Mouse (Mus musculus) embryonic stem cell, embryonic (primary cell): ENCODE measurements around the gene Clec4g.

Experiments
- CTCF ChIA-PET, 4 experiments: fragments of 300-600 bp in 2 of 4; fragments of 350-600 bp in 2 of 4; sonication (Branson Sonifier 250); formaldehyde crosslinking; loops; one replicate each; lab custom pipeline; 2022; ENCODE audit warnings: inconsistent platforms in 2 of 4; lab: Charles Lee
- POLR2A ChIA-PET, 4 experiments: fragments of 300-600 bp in 2 of 4; fragments of 350-600 bp in 2 of 4; sonication (Branson Sonifier 250); formaldehyde crosslinking; loops; one replicate each; lab custom pipeline; 2022; ENCODE audit warnings: antibody characterized with exemption in 4 of 4, inconsistent platforms in 1 of 4; lab: Charles Lee

The Clec4g gene

GRCm38 (mm10) chr8:3685422-3685821, 35.0 kb downstream of the Clec4g start:
- CTCF ChIA-PET = interaction anchor here in 2 of 4 experiments (0.8 to 1.5 kb wide), 2 partner anchors 9 to 33 kb away, joined by 3 to 5 read pairs; partner anchors contain the start of gene Trappc5 (in 1 of the 2)
- POLR2A ChIA-PET = no interaction called here

GRCm38 (mm10) chr8:3684530-3684929, 35.9 kb downstream of the Clec4g start:
- CTCF ChIA-PET = interaction anchor here in 1 of 4 experiments (1.5 kb wide), 1 partner anchor 8 kb away, joined by 3 read pairs; the partner anchor contains the start of gene Trappc5
- POLR2A ChIA-PET = no interaction called here

DNA sequence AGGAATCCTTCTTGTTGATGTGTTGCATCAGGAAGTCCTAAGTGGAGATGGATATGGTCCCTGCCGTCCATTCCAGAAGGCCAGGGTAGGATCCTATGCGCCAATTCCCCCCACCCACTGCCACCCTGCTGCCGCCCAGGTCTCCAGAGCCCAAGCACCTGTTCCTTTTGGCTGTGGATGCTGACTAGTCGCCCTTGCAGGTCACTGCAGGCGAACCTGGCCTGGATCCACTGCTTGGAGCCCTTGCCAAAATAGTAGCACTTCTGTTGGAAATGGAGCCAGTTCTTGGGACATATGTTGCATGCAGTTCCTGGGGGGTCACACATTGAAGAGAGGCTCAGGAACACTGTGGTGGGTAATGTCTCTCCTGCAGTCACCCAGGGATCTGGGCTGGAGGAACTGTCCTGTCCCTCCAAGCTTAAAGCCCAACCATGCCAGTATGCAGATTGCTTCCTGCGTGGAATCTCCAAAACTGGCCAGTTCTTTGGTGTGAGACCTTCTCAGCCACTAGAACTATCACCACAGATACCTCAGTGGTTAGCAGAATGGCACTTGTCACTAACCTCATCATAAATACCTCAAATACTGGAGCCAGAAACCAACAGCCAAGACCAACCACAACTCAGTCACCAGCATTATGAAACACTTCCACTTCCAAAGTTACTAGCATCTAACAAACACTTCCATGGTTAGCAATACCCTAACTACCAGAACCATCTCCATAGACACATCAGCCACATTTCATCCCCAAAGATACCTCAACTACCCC, 36.9 kb downstream of the Clec4g start:
- ChIA-PET CTCF (interaction anchor here in 1 of 4 experiments (1.5 kb wide), 1 partner anchor 7 kb away, joined by 3 read pairs; the partner anchor contains the start of gene Trappc5), POLR2A (no interaction called here)

GRCm38 (mm10) chr8:3682435-3682834, 38.0 kb downstream of the Clec4g start:
- CTCF ChIA-PET = interaction anchor here in 1 of 4 experiments (1.3 kb wide), 1 partner anchor 11 kb away, joined by 3 read pairs; the partner anchor contains the start of gene Fcor

DNA sequence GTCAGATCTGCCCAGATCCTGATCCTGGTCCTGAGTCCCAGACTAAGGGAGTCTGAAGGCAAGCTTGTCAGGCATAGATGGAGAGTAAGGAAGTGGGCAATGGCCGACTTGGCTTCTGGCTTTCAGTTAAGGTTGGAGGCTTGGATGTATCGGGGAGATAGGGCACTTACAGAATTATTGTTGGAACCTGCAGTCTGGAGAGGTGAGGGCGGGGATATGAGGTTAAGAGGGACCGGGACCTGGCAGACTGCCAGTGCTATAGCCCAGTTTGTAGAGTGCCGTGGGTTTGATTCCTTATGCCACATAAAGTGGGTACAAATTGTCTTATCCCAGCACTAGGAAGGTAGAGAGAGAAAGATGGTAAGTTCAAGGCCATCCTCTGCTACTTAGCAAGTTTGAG, 40.8 kb downstream of the Clec4g start:
- ChIA-PET CTCF (no interaction called here), POLR2A (interaction anchor here in 1 of 4 experiments (0.6 to 1.0 kb wide), 4 partner anchors 23 to 274 kb away, joined by 3 read pairs; partner anchors contain the start of gene Camsap3)

More at GRCm38 (mm10) chr8:3682435-3682834, 38.0 kb downstream of the Clec4g start:
- POLR2A ChIA-PET = interaction anchor here in 1 of 4 experiments (1.4 kb wide), 1 partner anchor 62 kb away, joined by 3 read pairs; no protein-coding TSS in a partner anchor

- POLR2A ChIA-PET = interaction anchor here in 2 of 4 experiments (0.6 to 1.0 kb wide), 5 partner anchors 23 to 636 kb away, joined by 3 to 4 read pairs (median 3); partner anchors contain the start of gene Camsap3 (in 1 of the 2)
Measured at GRCm38 (mm10) chr8:3679236-3679635, 41.2 kb downstream of the Clec4g start.

GRCm38 (mm10) chr8:3678831-3679230, 41.6 kb downstream of the Clec4g start:
- ChIA-PET POLR2A (interaction anchor here in 2 of 4 experiments (0.6 to 1.1 kb wide), 5 partner anchors 22 to 636 kb away, joined by 3 to 4 read pairs (median 3); partner anchors contain the start of gene Camsap3 (in 1 of the 2)), CTCF (no interaction called here)

More at GRCm38 (mm10) chr8:3679236-3679635, 41.2 kb downstream of the Clec4g start:
- CTCF ChIA-PET = no interaction called here

DNA sequence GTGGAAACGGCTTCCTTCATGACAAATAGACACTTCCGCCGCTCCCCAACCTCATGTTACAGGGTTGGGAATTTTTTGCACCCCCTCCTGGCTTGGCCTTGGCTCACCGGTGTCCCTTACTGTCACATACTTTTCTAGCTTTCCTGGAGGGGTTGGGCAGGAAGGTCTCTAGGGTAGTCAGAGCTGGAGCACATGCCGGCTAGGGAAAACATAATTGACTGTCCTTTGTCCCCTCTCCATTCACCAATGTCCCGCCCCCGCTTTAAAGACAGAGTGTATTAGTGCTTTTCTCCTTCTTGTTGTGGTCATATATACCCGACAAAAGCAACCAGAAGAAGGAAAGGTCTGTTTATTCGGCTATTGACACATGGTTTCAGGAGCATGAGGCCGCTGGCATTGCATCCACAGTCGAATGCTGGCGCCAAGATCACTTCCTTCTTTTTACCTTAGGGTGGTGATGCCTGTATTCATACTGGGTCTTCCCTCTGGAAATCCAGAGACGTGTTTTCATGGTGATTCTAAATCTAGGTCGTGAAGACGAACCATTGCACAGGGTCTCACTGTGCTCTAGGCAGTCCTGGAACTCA, 43.4 kb downstream of the Clec4g start:
- CTCF ChIA-PET = interaction anchor here in 3 of 4 experiments (0.7 to 2.2 kb wide), 11 partner anchors 10 to 398 kb away, joined by 3 to 16 read pairs (median 4); partner anchors contain the start of genes Insr (in 1 of the 3), Mcemp1 (in 1 of the 3) and Pex11g (in 1 of the 3)
- POLR2A ChIA-PET = interaction anchor here in 3 of 4 experiments (0.9 to 4.4 kb wide), 13 partner anchors 28 to 516 kb away, joined by 3 to 15 read pairs (median 5); partner anchors contain the start of genes Pet100 (in 2 of the 3), Xab2 (in 2 of the 3), C330021F23Rik (in 1 of the 3) and Camsap3 (in 1 of the 3)

GRCm38 (mm10) chr8:3676131-3676992, 44.1 kb downstream of the Clec4g start, which contains the start of gene Trappc5:
TSS of gene Trappc5 (plus strand) at chr8:3676299.
- POLR2A ChIA-PET = interaction anchor here (0.6 to 4.4 kb wide), 43 partner anchors 11 to 1001 kb away, joined by 3 to 15 read pairs (median 4); partner anchors contain the start of genes Pet100 (in 3 of the 4), Xab2 (in 3 of the 4), C330021F23Rik (in 2 of the 4) and Camsap3 (in 1 of the 4)
- CTCF ChIA-PET = interaction anchor here (0.5 to 2.2 kb wide), 82 partner anchors 8 to 818 kb away, joined by 3 to 21 read pairs (median 4); partner anchors contain the start of genes Camsap3 (in 2 of the 4), Mcemp1 (in 2 of the 4), Zfp358 (in 2 of the 4) and A430078G23Rik (in 1 of the 4)

- POLR2A ChIA-PET = interaction anchor here in 3 of 4 experiments (0.6 to 4.4 kb wide), 8 partner anchors 45 to 248 kb away, joined by 3 to 15 read pairs (median 4); partner anchors contain the start of genes C330021F23Rik (in 1 of the 3), Pet100 (in 1 of the 3), Pnpla6 (in 1 of the 3) and Xab2 (in 1 of the 3)
Measured at GRCm38 (mm10) chr8:3674671-3675070, 45.8 kb downstream of the Clec4g start.

GRCm38 (mm10) chr8:3671980-3672491, 48.4 kb downstream of the Clec4g start, which contains the start of gene Fcor:
TSS of gene Fcor (minus strand) at chr8:3672362.
- ChIA-PET CTCF (interaction anchor here (0.5 to 3.3 kb wide), 103 partner anchors 9 to 670 kb away, joined by 3 to 43 read pairs (median 4); partner anchors contain the start of genes C330021F23Rik (in 3 of the 4), Insr (in 3 of the 4), Pnpla6 (in 3 of the 4) and Retn (in 3 of the 4)), POLR2A (interaction anchor here (0.5 to 3.8 kb wide), 56 partner anchors 15 to 449 kb away, joined by 3 to 14 read pairs (median 4); partner anchors contain the start of genes C330021F23Rik (in 4 of the 4), Pnpla6 (in 3 of the 4), Pet100 (in 2 of the 4) and Xab2 (in 2 of the 4))

More at GRCm38 (mm10) chr8:3674671-3675070, 45.8 kb downstream of the Clec4g start:
- CTCF ChIA-PET = interaction anchor here in 1 of 4 experiments (3.3 kb wide), 1 partner anchor 208 kb away, joined by 43 read pairs; the partner anchor contains the start of gene Pex11g

- ChIA-PET POLR2A (interaction anchor here in 3 of 4 experiments (0.6 to 3.8 kb wide), 5 partner anchors 17 to 523 kb away, joined by 3 to 14 read pairs (median 3); partner anchors contain the start of gene Pnpla6 (in 1 of the 3)), CTCF (interaction anchor here in 2 of 4 experiments (0.6 to 3.2 kb wide), 6 partner anchors 13 to 111 kb away, joined by 3 to 39 read pairs (median 4); partner anchors contain the start of gene Retn (in 1 of the 2))
Measured at GRCm38 (mm10) chr8:3670388-3670787, 50.1 kb downstream of the Clec4g start.

GRCm38 (mm10) chr8:3665507-3665906, 54.9 kb downstream of the Clec4g start, which contains the start of gene Mcemp1:
TSS of gene Mcemp1 (plus strand) at chr8:3665754.
- ChIA-PET POLR2A (interaction anchor here in 3 of 4 experiments (0.6 to 2.7 kb wide), 9 partner anchors 10 to 273 kb away, joined by 3 to 8 read pairs (median 3); partner anchors contain the start of genes Arhgef18 (in 1 of the 3), Retn (in 1 of the 3), Stxbp2 (in 1 of the 3) and Trappc5 (in 1 of the 3)), CTCF (interaction anchor here in 3 of 4 experiments (0.8 to 1.5 kb wide), 3 partner anchors 11 to 106 kb away, joined by 3 to 5 read pairs (median 3); partner anchors contain the start of gene Trappc5 (in 1 of the 3))

DNA sequence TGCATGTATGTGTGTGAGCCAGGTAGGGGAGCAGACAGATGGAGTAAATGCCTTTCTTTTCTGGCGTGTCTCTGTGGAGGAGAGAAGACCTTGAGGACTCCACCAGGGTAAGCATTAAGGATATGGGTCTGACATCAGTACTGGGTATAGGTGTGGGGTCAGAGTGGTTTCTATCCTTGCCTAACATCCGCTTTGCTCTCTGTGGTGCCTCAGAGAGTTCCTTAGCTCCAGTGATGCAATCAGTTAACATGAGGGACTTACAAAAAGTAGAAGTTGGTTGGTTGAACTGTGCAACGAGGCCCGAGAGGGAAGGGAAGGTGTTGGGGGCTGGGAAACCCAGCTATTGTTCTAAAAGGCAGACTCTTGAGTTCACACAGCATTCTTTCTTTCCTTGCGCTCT, 56.0 kb downstream of the Clec4g start:
- ChIA-PET CTCF (interaction anchor here in 1 of 4 experiments (0.6 to 0.7 kb wide), 2 partner anchors 201 to 291 kb away, joined by 3 to 8 read pairs; no protein-coding TSS in a partner anchor), POLR2A (interaction anchor here in 2 of 4 experiments (0.7 to 2.7 kb wide), 5 partner anchors 9 to 51 kb away, joined by 3 to 8 read pairs (median 4); partner anchors contain the start of gene Stxbp2 (in 1 of the 2))

DNA sequence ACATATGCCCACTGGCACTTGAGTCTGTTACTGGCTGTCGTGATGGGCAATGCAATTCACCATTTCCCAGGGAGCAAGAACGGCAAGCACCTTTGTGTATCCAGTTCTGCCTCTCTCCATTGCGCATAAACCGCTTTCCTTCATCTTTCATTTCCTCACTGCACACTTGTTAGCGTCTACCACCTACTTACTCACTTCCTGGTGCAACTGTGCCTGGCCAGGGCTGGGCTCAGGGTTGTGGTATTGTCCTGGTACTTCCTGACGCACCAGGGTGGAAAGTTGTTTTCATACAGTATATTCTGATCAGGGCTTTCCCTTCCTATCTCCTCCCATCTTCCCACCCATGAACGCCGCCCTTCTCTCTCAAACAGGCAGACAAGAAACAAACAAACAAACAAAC, 59.6 kb downstream of the Clec4g start:
- CTCF ChIA-PET = interaction anchor here in 1 of 4 experiments (2.5 kb wide), 1 partner anchor 11 kb away, joined by 9 read pairs; the partner anchor contains the start of gene Fcor

More for the DNA sequence above, 59.6 kb downstream of the Clec4g start:
- POLR2A ChIA-PET = no interaction called here
